Mouse (Mus musculus): ENCODE results near the gene Mxd1. TPM values are rescaled to one million over a fixed set of nuclear protein-coding genes. Genes with fewer than 3 reads are reported as not detected.
A peak's percentile ranks its signal among the peaks of the same experiment; 100 is the strongest.

Gene Mxd1
- total RNA-seq (2021): 10 to 100 TPM; 21.5 to 21.6 TPM
- long read RNA-seq, experiment 1, full-length matches to known transcripts: 11 of 18 reads
- long read RNA-seq, experiment 1, partial matches to known transcripts: 0 of 18 reads
- long read RNA-seq, experiment 1, other reads (novel, unspliced or antisense): 7 of 18 reads
- long read RNA-seq, experiment 2, full-length matches to known transcripts: 9 of 15 reads
- long read RNA-seq, experiment 2, partial matches to known transcripts: 0 of 15 reads
- long read RNA-seq, experiment 2, other reads (novel, unspliced or antisense): 6 of 15 reads

GRCm38 (mm10) chr6:86668580-86669239, at the start of gene Mxd1:
Gene Mxd1 (minus strand): TSS chr6:86669161.
- no peak for DNase-seq (ENCODE audit: low spot score in 2 of 2)
- intact Hi-C loops (cut with DNase I): loop anchor here (5.0 to 10.0 kb wide), 2 partner anchors 196 to 234 kb away; partner anchors contain the start of gene C87436

- intact Hi-C loops (cut with DNase I): no loop called here
- no peak for DNase-seq (ENCODE audit: low spot score in 2 of 2)
These were observed 39.3 kb upstream of the Mxd1 start for GRCm38 (mm10) chr6:86708072-86708774.

GRCm38 (mm10) chr6:86702577-86702976, 33.6 kb upstream of the Mxd1 start:
- intact Hi-C loops (cut with DNase I): no loop called here
- DNase-seq (ENCODE audit: low spot score in 2 of 2): no peak

GRCm38 (mm10) chr6:86697903-86698302, 28.9 kb upstream of the Mxd1 start:
- no peak for DNase-seq (ENCODE audit: low spot score in 2 of 2)
- intact Hi-C loops (cut with DNase I): no loop called here

- DNase-seq (ENCODE audit: low spot score in 2 of 2): no peak
These were observed 27.3 kb upstream of the Mxd1 start for GRCm38 (mm10) chr6:86696213-86696612.

GRCm38 (mm10) chr6:86694465-86694864, 25.5 kb upstream of the Mxd1 start:
- DNase-seq (ENCODE audit: low spot score in 2 of 2): peak; percentile 44 to 57
- intact Hi-C loops (cut with DNase I): no loop called here

More at GRCm38 (mm10) chr6:86696213-86696612, 27.3 kb upstream of the Mxd1 start:
- intact Hi-C loops (cut with DNase I): no loop called here

GRCm38 (mm10) chr6:86689671-86690070, 20.7 kb upstream of the Mxd1 start:
- no peak for DNase-seq (ENCODE audit: low spot score in 2 of 2)
- intact Hi-C loops (cut with DNase I): no loop called here

GRCm38 (mm10) chr6:86686971-86687370, 18.0 kb upstream of the Mxd1 start:
- DNase-seq (ENCODE audit: low spot score in 2 of 2): no peak
- intact Hi-C loops (cut with DNase I): no loop called here

GRCm38 (mm10) chr6:86684655-86685011, 15.7 kb upstream of the Mxd1 start:
- DNase-seq (ENCODE audit: low spot score in 2 of 2): no peak
- intact Hi-C loops (cut with DNase I): no loop called here

- intact Hi-C loops (cut with DNase I): no loop called here
- peak; percentile 86 to 90 for DNase-seq (ENCODE audit: low spot score in 2 of 2)
These were observed 15.1 kb upstream of the Mxd1 start, which contains the start of gene Snrnp27 for GRCm38 (mm10) chr6:86683872-86684654. Gene Snrnp27 (minus strand): TSS chr6:86684522.

GRCm38 (mm10) chr6:86681289-86681688, 12.3 kb upstream of the Mxd1 start:
- intact Hi-C loops (cut with DNase I): no loop called here
- no peak for DNase-seq (ENCODE audit: low spot score in 2 of 2)

- no peak for DNase-seq (ENCODE audit: low spot score in 2 of 2)
- intact Hi-C loops (cut with DNase I): no loop called here
These were observed 9.4 kb upstream of the Mxd1 start for GRCm38 (mm10) chr6:86678341-86678740.

- intact Hi-C loops (cut with DNase I): loop anchor here (5.0 kb wide), 1 partner anchor 144 kb away; the partner anchor contains the start of gene Pcbp1
- peak; percentile 76 to 88 for DNase-seq (ENCODE audit: low spot score in 2 of 2)
These were observed 1.9 kb upstream of the Mxd1 start for GRCm38 (mm10) chr6:86670873-86671272.

GRCm38 (mm10) chr6:86669240-86669727, 323 bp upstream of the Mxd1 start:
- intact Hi-C loops (cut with DNase I): loop anchor here (5.0 to 10.0 kb wide), 2 partner anchors 197 to 234 kb away; partner anchors contain the start of gene C87436

GRCm38 (mm10) chr6:86667061-86667460, 1.9 kb downstream of the Mxd1 start:
- intact Hi-C loops (cut with DNase I): loop anchor here (5.0 to 10.0 kb wide), 2 partner anchors 195 to 232 kb away; partner anchors contain the start of gene C87436
- DNase-seq (ENCODE audit: low spot score in 2 of 2): no peak

More at GRCm38 (mm10) chr6:86669240-86669727, 323 bp upstream of the Mxd1 start:
- DNase-seq (ENCODE audit: low spot score in 2 of 2): peak; percentile 100

- no peak for DNase-seq (ENCODE audit: low spot score in 2 of 2)
- intact Hi-C loops (cut with DNase I): loop anchor here (5.0 to 10.0 kb wide), 2 partner anchors 193 to 231 kb away; partner anchors contain the start of gene C87436
These were observed 3.2 kb downstream of the Mxd1 start for GRCm38 (mm10) chr6:86665560-86666307.

- intact Hi-C loops (cut with DNase I): loop anchor here (5.0 to 10.0 kb wide), 2 partner anchors 193 to 230 kb away; partner anchors contain the start of gene C87436
- no peak for DNase-seq (ENCODE audit: low spot score in 2 of 2)
These were observed 3.9 kb downstream of the Mxd1 start for GRCm38 (mm10) chr6:86665076-86665475.
